Mouse (Mus musculus) spleen, adult 18-20 months (tissue): ENCODE results near the gene Tenm4.

Source experiments
- DNase-seq, 2 experiments: peaks; one replicate each; pipeline ENCODE4 v3.0.0; 2022; ENCODE audit warnings: mixed read lengths in 2 of 2

Gene Tenm4

DNA sequence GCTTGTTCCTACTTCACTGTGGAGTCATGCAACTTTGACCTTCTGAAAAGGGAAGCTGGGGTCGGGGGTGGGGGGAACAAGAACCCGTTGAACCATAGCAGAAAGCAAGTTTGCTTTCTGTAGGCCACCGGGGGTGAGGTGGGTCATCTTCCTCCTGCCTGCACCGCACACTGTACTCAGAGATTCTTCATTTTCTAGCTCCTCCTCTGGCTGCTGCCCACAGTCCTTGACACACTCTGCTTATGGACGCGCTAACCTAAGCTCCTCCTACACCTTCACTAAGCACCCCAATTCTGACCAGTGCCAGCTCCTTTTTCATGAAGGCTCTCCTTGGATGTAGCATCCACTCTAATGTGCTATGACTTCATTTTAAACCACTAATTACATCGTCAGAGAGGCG lies 311.9 kb downstream of the Tenm4 start:
- DNase-seq, result peak in 1 of 2 experiments; percentile 20

DNA sequence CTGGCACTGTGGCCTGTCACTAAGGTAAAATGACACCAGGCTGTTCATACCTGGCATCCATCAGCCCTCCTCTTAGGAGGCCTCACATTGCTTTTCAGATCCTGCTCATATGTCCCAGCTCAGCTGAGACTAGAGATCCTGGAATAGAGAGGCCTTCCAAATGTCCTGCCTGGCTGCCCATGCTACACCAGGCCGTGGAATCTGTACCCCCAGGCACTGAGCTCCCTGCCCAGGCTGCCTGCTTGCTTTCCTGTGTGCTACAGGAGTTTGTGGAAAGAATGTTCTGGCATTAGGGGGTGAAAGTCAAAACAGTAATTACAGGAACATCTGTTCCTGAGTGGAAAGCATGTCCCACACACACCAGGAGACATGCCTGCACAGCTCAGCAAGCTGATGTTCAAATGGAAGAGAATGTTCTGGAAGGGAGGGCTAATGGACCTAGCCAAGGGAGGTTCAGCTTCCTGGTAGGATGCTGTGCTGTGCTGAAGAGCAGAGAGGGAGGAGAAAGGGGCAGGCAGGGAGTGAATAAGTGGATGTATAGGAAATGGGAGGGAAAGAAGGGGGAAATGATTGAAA lies 313.0 kb downstream of the Tenm4 start:
- DNase-seq, result no peak

DNA sequence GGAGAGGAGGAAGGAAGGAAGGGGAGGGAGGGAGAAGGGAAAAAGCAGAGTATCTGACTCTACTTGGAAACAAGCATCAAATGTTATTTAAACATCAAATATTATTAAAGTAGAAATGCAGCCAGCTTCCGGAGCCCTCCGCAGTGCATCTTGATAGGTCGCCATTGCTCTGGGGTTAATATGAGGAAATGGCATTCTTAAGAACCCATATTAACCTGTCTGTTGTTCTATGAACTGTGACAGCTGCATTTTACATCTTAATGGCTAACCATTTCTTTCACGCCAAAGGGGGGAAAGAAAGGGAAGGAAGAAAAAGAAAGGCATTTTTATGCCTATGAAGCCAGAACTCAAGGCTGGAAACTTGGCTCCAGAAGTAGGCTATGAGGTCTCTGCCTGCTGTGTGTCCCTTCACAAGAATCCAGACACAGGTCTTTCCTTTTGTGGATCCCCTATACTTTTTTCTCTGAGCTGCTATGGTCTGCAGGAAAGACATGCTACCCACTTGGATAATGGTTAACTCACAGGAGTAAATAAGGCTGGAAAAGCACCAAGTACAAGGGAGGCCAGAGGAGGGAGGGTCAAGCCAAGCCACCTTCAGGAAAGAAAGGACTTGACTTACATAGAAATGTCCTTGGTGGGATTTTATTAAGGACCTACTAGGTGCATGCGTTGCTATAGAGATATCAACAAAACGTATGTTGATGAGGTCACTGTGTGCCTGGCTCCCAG lies 318.5 kb downstream of the Tenm4 start:
- no peak for DNase-seq

DNA sequence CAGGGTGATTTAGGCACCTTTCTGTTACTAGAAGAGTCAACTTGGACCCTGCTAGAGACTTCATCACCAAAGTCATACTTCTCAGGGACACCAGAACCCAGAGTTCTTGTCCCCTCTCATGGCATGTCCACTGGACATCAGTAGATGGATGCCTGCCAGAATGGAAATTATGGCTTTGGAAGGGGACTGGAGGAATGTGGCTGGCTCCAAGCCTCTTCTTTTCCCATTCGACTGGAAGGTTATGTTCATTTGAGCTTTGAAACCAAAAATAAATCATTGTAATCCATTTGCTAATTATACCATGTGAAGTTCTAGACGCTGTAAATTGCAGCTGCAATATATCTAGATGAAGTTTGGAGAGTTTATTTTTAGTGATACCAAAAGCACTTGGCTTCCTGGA lies 320.9 kb downstream of the Tenm4 start:
- no peak for DNase-seq

DNA sequence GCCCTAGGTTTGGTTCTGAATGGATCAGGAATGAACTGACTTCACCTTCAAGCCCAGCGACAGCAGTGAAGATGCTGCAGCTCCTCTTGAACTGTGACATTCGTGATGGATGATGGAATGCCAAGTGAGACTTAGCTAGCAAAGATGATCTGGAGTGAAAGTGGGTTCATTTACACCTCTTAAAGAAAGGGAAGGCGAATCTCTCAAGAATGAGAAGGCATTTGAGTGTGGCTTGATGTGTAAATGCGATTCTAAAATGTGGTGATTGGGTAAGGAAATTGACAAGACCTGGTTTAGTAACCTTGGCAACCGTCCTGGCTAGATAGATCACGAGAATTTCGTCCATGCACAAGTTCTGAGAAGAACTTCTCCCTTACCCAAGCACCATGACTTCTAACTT lies 321.6 kb downstream of the Tenm4 start:
- DNase-seq, result no peak

DNA sequence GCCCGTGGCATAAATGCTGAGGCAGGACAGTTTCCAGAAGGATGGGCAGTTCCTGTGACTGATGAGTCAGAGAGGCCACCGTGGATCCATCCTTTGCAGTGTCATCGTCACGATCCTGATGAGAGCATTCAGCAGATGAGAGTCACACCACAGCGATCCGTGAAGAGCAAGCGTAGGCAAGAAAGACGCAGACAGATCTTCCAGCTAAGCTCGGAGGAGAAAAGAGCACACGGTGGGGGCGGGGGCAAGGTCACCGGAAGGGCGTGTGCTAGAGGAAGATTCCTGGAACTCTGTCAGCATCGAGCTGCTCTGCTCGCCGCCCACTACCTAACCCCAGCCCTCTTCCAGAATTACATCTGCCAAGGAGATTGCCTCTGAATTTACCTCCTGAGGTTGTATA lies 323.0 kb downstream of the Tenm4 start:
- no peak for DNase-seq

DNA sequence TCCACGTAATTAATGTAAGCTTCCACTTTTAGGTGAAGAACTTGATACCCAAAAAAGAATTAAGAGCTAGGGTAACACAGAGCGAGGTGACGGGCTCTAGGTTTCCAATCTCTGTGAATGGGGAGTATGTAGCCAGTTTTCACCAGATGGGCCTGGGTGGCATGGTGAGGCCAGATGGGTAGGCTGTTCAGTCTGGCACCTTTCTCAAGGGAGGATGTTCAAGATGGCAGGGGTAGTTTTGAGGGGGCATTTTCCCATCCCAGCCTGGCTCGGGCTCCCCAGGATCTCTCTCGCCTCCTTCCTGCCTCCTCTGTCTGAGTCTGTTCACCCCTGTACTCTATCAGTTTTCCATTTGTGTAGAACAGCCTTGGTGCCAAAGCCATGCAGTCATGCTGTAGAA lies 329.1 kb downstream of the Tenm4 start:
- DNase-seq, result no peak

GRCm38 (mm10) chr7:96500797-96501196 lies 329.8 kb downstream of the Tenm4 start:
- DNase-seq, result no peak

- no peak for DNase-seq
Measured at GRCm38 (mm10) chr7:96502321-96502973, 331.4 kb downstream of the Tenm4 start.

DNA sequence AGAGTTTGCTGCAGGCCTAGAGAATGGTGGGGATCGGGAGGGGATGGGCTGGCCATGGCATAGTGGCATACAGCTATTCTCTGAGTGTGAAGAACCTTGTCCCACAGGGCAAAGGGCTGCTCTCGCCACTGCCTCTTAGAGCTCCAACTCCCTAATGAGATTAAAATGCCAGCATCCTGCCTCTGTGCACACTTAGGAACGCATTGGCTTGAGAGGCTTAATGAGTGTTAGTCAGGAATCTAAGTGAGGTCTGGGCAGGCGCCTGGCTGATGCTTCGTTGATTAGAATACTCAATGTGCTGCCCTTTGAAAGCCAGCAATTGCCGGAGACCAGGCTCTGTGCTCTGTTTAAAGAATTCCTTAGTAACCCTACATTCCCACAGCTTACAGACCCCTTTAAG lies 334.5 kb downstream of the Tenm4 start:
- DNase-seq, result no peak

GRCm38 (mm10) chr7:96507046-96507445 lies 336.0 kb downstream of the Tenm4 start:
- DNase-seq, result no peak

- no peak for DNase-seq
Measured at GRCm38 (mm10) chr7:96510396-96510795, 339.4 kb downstream of the Tenm4 start.

- DNase-seq, result no peak
Measured at GRCm38 (mm10) chr7:96511018-96511609, 340.1 kb downstream of the Tenm4 start.

GRCm38 (mm10) chr7:96511953-96512511 lies 341.0 kb downstream of the Tenm4 start:
- no peak for DNase-seq

DNA sequence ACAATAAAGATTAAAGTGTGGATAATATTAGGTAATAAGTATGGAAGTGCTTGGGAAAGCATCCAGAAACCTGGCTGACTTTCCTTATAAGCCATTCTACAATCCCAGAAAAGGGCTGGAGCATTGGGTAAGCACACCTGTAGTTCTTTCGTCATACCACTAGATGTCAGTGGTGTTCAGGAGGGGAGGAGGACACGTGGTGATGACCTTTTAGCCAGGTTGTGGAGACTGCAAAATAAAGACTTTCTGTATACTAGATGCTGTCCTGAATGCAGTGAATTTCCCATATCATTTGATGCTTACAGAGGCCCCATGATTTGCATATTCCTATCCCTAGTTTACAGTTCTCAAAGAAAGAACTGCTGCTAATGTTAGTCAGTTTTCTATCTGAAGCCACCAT lies 348.2 kb downstream of the Tenm4 start:
- peak in 1 of 2 experiments; percentile 6 for DNase-seq

DNA sequence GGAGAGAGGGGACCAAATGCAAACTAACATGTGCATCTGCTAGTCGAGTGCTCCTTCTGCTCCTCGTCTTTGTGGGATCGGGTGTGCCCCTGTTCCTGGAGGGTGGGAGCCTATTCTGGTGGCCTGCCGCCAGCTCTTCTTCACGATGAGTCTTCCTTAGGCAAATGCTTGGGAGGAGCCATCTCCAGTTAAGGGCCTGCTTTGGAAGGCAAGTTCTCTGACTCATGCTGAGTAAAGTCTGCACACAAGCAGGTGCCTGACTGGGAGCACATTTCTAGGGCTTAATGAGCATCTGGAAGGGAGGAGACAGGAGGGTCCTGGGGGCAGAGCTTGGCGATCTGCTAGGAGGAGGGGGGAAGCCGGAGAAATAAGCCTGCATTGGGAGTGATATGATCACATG lies 350.9 kb downstream of the Tenm4 start:
- no peak for DNase-seq

DNA sequence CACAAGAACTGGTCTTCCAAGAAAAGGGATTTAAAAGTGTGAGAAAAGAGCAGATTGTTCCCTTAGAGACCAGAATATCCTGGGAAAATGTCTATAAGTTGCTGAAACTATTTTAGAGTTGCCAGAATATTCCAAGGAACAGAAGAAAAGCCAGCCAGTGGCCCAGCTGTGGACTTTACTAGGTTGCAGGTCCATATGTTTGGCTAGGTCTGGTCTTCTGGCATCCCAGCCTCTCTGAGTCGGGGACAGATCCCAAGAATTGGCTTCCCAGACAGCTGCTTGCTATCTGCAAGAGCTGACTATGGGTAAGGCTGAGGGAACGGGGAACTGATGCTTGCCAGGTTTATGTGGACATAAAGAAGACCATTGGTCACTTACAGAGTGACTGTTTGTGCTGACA lies 352.6 kb downstream of the Tenm4 start:
- no peak for DNase-seq

DNA sequence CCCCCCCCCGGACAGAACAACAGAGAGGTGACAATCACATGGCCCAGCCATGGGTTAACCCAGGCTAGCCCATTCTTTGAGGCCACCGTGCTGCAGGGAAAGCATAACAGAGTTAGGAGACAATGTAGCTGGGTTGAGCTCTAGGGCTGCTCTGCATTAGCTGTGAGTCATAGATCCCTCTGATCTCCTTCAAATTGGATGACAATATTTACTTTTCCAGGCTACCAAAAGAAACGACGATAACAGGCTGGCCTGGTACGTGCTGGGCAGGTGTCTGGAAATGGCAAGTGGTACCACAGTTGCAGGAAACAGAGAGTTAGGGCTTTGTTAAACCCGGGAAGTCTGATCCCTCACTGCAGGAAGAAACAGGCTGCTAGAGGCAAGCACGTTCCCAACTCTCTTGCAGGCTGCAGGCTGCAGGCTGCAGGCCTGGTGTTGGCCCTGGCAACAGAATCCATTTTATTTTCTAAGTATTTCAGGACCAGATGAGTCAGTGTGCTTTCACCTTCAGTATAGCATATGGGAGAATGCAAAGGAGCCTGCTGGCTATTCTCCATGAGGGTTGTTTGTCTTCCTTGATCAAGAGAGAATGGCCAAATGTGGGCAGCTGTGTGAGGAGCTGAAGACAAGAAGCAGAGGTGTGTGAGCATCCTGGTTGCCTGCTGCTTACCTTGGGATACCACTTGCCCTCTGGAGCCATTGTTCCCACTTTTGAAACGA lies 353.6 kb downstream of the Tenm4 start:
- no peak for DNase-seq

GRCm38 (mm10) chr7:96525344-96525743 lies 354.3 kb downstream of the Tenm4 start:
- no peak for DNase-seq

DNA sequence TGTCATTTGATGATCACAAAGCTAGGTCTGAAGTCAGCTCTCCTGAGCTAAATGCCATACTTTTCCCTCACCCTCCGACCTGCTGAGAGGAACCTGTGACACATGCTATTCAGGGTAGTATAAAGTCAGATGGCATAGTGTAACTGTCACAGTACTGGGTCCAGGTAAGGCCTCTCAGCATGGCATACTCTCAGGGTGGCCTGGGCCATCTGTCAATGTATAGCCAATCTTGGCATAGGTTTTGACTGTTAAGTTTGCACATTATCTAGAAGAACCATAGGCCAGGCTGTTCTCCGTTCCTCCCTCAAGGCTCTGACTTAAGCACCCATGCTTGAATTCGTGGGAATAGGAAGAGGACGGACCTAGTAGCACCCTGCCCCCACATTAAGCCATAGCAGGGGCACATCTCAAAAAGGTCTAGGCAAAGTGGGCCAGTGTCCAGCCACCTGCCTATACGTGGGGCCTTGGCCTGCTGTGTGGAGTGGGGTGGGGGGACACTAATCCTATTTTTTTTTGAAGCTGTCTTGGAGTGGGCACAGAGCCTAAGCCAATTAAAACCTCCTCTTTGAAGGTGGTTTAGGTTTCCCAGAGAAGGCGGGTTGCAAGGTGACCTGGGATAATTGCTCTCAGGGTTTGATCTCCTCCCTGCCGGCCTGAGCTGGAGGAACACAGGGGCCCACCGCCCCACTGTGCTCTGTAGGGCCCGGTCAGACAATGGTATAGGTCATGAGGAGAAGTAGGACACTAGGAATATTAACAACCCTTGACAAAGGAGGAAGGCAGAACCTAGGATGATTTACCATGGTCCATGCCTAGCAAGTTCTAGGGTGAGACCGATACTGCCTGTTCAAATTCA lies 359.8 kb downstream of the Tenm4 start:
- DNase-seq, result no peak

DNA sequence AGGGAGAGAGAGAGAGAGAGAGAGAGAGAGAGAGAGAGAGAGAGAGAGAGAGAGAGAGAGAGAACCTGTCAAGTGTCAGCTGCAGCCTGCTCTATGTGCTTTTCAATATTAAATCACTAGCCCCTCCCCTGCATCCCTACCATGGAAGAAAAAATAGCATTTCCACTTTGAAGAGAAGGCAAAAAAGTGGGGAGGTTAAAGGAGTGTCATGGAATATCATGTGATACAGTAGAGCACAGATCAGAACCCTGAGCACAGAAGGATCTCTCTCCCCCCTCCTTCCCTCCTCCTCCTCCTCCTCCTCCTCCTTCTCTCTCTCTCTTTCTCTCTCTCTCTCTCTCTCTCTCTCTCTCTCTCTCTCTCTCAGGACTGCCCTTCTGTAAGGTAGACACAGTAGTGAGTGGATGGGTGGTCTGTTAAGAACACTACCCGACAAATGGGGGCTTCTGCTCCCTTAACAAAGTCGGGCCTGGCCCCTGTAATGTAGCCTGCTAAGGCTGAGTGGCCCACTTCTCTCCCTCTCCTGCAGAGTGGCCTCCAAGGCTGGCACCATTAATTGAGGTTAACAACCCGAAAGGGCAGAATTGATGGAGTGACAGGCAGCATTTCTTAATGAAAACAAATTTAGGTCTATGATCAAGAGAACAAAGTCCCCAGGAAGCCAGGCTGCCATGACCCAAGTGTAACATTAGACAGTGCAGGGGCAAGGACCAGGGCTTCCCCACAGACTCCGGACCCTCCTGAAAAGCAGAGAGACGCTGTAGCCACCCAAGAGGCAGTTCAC lies 361.1 kb downstream of the Tenm4 start:
- DNase-seq, result no peak
